In genomic region chr15:25278317-25279156, GRCm38 (mm10) we compare ENCODE assay signal across 14 mouse cellular contexts.
DNase-seq lines count a peak whose midpoint lies in the region; ATAC-seq and TF ChIP-seq lines count a peak whose summit lies in the region.
"Had no signal": no experiment of that assay in that cellular context is flagged by ENCODE, and none has a peak within 500 bp of the region (broad histone marks: within the 10 kb centered on the region; RNA-seq: fewer than 3 reads in every experiment).

No protein-coding gene starts in this region.

- peak overlapping the region; percentile 65 for H3K27ac ChIP-seq in forebrain, embryonic 13.5 days
- no peak overlapping the region for H3K27ac ChIP-seq in hindbrain, embryonic 15.5 days (replicated peaks)
- no peak overlapping the region for H3K27ac ChIP-seq in midbrain, postnatal 0 days (ENCODE audit: low read depth, low read length)
- H3K27ac ChIP-seq: embryonic facial prominence, embryonic 13.5 days; kidney, embryonic 15.5 days had no signal

- H3K9me3 ChIP-seq in forebrain, embryonic 13.5 days (replicated peaks), result no peaks in the 10 kb centered on the region
- H3K9me3 ChIP-seq in hindbrain, embryonic 15.5 days, result no peaks in the 10 kb centered on the region
- no peaks in the 10 kb centered on the region for H3K9me3 ChIP-seq in midbrain, postnatal 0 days (ENCODE audit: low read length)
- H3K9me3 ChIP-seq: embryonic facial prominence, embryonic 13.5 days; kidney, embryonic 15.5 days had no signal

- ATAC-seq in forebrain, embryonic 13.5 days, result peak; percentile 92
- peak; percentile 86 for ATAC-seq in hindbrain, embryonic 15.5 days (ENCODE audit: low FRiP score, low read depth)
- ATAC-seq in midbrain, postnatal 0 days (ENCODE audit: low FRiP score), result no peak

- intact Hi-C loops in heart, postnatal 14 days (cut with DNase I), result no loop called here

- H3K4me2 ChIP-seq in forebrain, embryonic 13.5 days, result no peak overlapping the region
- H3K4me2 ChIP-seq in hindbrain, embryonic 15.5 days, result no peak overlapping the region
- H3K4me2 ChIP-seq in midbrain, postnatal 0 days (ENCODE audit: low read depth, low read length, poor library complexity, severe bottlenecking), result no peak overlapping the region
- H3K4me2 ChIP-seq: embryonic facial prominence, embryonic 13.5 days; kidney, embryonic 15.5 days had no signal

- H3K4me1 ChIP-seq in forebrain, embryonic 13.5 days, result peaks cover 27% of the 10 kb centered on the region; the same call in 1 of the 2 replicates
- 0 out of 2 replicates have a peak, but pooled peaks cover 7% of the 10 kb centered on the region for H3K4me1 ChIP-seq in hindbrain, embryonic 15.5 days (replicated peaks)
- H3K4me1 ChIP-seq in midbrain, postnatal 0 days (ENCODE audit: insufficient read depth, low read length), result no peaks in the 10 kb centered on the region
- H3K4me1 ChIP-seq: kidney, embryonic 15.5 days had no signal

- 14% methylated on average over 6 of the region's 6 CpGs for WGBS in forebrain, embryonic 13.5 days
- 37% methylated on average over 6 of the region's 6 CpGs for WGBS in hindbrain, embryonic 15.5 days
- WGBS in midbrain, postnatal 0 days, result 36% methylated on average over 6 of the region's 6 CpGs

- TF ChIP-seq CTCF in midbrain, postnatal 0 days (IDR thresholded peaks at IDR 0.05), result no peak

- no peak overlapping the region for H3K9ac ChIP-seq in forebrain, embryonic 13.5 days
- no peak overlapping the region for H3K9ac ChIP-seq in hindbrain, embryonic 15.5 days
- H3K9ac ChIP-seq in midbrain, postnatal 0 days (replicated peaks; ENCODE audit: low read length, poor library complexity, severe bottlenecking), result no peak overlapping the region
- H3K9ac ChIP-seq: embryonic facial prominence, embryonic 13.5 days; kidney, embryonic 15.5 days had no signal

- peak; percentile 64 for DNase-seq in heart, adult 11 months
- DNase-seq in heart, postnatal 14 days, result no peak
- peak; percentile 48 for DNase-seq in midbrain, postnatal 0 days (ENCODE audit: low spot score)
- DNase-seq in urinary bladder, postnatal 4 days (ENCODE audit: low spot score in 2 of 2), result no peak
- no peak for DNase-seq in adrenal gland, postnatal 36 days
- DNase-seq in right cerebral cortex, postnatal 10 days (ENCODE audit: low spot score in 2 of 2), result no peak
- DNase-seq: adrenal gland, adult 2 months; cerebellum, adult 8-10 months; layer of hippocampus, postnatal 36 days; lung, adult 18-20 months had no signal

- peaks cover 10% of the 10 kb centered on the region; the same call in 1 of the 2 replicates for H3K27me3 ChIP-seq in forebrain, embryonic 13.5 days
- H3K27me3 ChIP-seq in hindbrain, embryonic 15.5 days, result no peaks in the 10 kb centered on the region
- H3K27me3 ChIP-seq in midbrain, postnatal 0 days (ENCODE audit: insufficient read depth, low read length), result no peaks in the 10 kb centered on the region
- H3K27me3 ChIP-seq: embryonic facial prominence, embryonic 13.5 days had no signal

- no peak overlapping the region for H3K4me3 ChIP-seq in forebrain, embryonic 13.5 days
- no peak overlapping the region for H3K4me3 ChIP-seq in hindbrain, embryonic 15.5 days
- no peak overlapping the region for H3K4me3 ChIP-seq in midbrain, postnatal 0 days (ENCODE audit: low read depth, low read length)
- H3K4me3 ChIP-seq: embryonic facial prominence, embryonic 13.5 days; kidney, embryonic 15.5 days had no signal

- H3K36me3 ChIP-seq in forebrain, embryonic 13.5 days (ENCODE audit: poor library complexity, severe bottlenecking), result no peaks in the 10 kb centered on the region
- H3K36me3 ChIP-seq in hindbrain, embryonic 15.5 days, result no peaks in the 10 kb centered on the region
- H3K36me3 ChIP-seq in midbrain, postnatal 0 days (ENCODE audit: insufficient read depth, low read length), result no peaks in the 10 kb centered on the region
- H3K36me3 ChIP-seq: embryonic facial prominence, embryonic 13.5 days; kidney, embryonic 15.5 days had no signal

Comparison
In these comparisons a context has a peak if more than half of its experiments do, and no peak if none do; other contexts are left out.
1. DNase-seq: peak in heart, adult 11 months (single experiment) and midbrain, postnatal 0 days (single experiment); none in heart, postnatal 14 days (0 of 2), urinary bladder, postnatal 4 days (0 of 2), adrenal gland, postnatal 36 days (0 of 2) and right cerebral cortex, postnatal 10 days (0 of 2).